Mouse (Mus musculus): Measurements from ENCODE around the gene Fam131b. TPM values are rescaled to one million over a fixed set of nuclear protein-coding genes. Genes with fewer than 3 reads are reported as not detected.

Gene Fam131b
- total and polyA plus RNA-seq, 3 experiments = 0.04 to 0.09 (median 0.05) TPM

DNA sequence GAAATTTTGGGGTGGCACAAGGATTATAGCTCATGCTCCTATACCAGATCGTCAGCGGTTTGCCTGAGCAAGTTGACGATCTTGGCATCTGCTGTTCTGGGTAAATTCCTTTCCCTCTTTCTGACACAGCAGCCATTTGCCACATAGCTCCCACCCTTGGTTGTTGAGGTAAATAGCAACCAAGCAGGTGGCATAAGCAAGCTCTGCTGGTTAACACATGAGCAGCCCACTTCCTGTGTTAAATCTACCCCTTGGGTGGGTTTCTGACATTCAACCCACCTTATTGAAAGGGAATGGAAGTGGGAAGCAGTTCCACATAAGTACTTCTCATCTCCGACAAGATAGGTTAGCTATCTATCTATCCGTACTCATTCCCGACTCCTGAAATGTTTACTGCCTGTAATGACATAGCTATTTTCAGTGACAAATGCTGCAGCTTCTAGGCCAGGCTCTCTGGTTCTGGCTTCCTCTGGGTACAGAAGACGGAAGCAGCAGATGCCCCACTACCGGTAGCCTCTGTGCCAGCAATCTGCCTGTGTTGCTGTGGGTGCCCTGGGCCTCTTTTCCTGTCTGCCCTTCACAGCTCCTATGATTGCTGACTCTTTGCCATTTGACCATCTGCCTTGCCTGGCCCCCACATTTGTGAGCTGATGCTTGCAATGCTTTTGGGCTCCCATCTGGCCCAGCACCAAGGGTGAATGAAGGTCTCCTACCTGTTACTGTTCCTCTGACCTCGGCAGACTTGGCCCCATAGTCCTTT lies 19.1 kb upstream of the Fam131b start:
- Histone ChIP-seq H3K9me3 (replicated peaks; ENCODE audit: low read length) (no peaks in the 10 kb centered on the region), H3K79me2 (replicated peaks; ENCODE audit: control insufficient read depth, extremely low read depth, insufficient read depth, poor library complexity, severe bottlenecking) (no peaks in the 10 kb centered on the region), H3K4me1 (ENCODE audit: control insufficient read depth in 1 of 2, insufficient read depth in 2 of 2) (peaks cover 3 to 15% of the 10 kb centered on the region in 2 experiments; a peak in 2 of 4 replicates), H3K27ac (ENCODE audit: insufficient read depth, low read depth) (no peak overlapping the region), H3K9ac (ENCODE audit: insufficient read depth, low read depth) (no peak overlapping the region), H3K27me3 (replicated peaks) (no peaks in the 10 kb centered on the region), H3K4me2 (ENCODE audit: insufficient read depth, low read depth, poor library complexity, severe bottlenecking) (no peak overlapping the region), H3K4me3 (replicated peaks in 1 of 3; ENCODE audit: low read depth in 2 of 3, low read length in 2 of 3, poor library complexity in 1 of 3) (no peak overlapping the region), H3K36me3 (replicated peaks in 1 of 2; ENCODE audit: control insufficient read depth in 1 of 2, insufficient read depth in 1 of 2, low read length in 1 of 2) (no peaks in the 10 kb centered on the region)
- no peak for TF ChIP-seq CTCF (conservative IDR thresholded peaks at IDR 0.05 in 1 of 2, IDR thresholded peaks at IDR 0.05 in 1 of 2; ENCODE audit: low read depth in 2 of 2, low read length in 2 of 2)
- TF ChIP-seq RCOR1 (conservative IDR thresholded peaks at IDR 0.05; ENCODE audit: low read depth, low read length) = no peak
- no peak for TF ChIP-seq ZMIZ1 (IDR thresholded peaks at IDR 0.05; ENCODE audit: low read depth, low read length)
- TF ChIP-seq ETS1 (conservative IDR thresholded peaks at IDR 0.05; ENCODE audit: low read depth, low read length) = no peak
- no peak for TF ChIP-seq MXI1 (IDR thresholded peaks at IDR 0.05; ENCODE audit: low read depth, low read length)
- TF ChIP-seq CHD1 (IDR thresholded peaks at IDR 0.05; ENCODE audit: low read depth, low read length) = no peak
- no peak for TF ChIP-seq TBP (conservative IDR thresholded peaks at IDR 0.05; ENCODE audit: low read depth, low read length)
- no peak for DNase-seq (ENCODE audit: extremely low read depth)
- dilution Hi-C loops (cut with MboI; ENCODE audit: extremely low pct_ligation_motif_present, extremely low pct_unique_long_range_greater_than_20kb, low sequenced_read_pairs) (no loop called here), in situ Hi-C loops (cut with MboI; ENCODE audit: low pct_ligation_motif_present, low pct_unique_long_range_greater_than_20kb, low sequenced_read_pairs) (loop anchor here (25.0 kb wide), 1 partner anchor 244 kb away; the partner anchor contains the start of gene Tcaf3)

DNA sequence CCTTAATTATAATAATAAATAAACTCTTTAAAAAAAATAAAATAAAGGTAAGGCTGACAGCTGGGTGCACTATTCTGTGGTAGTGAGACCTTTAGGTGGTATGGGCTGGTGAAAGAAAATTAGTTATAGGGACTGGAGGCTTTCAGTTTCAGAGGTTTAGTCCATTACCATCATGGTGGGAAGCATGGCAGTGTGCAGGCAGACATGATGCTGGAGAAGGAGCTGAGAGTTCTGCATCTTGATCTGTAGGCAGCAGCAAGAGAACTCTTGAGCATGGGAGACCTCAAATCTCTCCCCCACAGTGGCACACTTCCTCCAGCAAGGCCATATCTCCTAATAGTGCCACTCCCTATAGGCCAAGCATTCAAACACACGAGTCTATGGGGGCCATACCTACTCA lies 17.7 kb upstream of the Fam131b start:
- dilution Hi-C loops (cut with MboI; ENCODE audit: extremely low pct_ligation_motif_present, extremely low pct_unique_long_range_greater_than_20kb, low sequenced_read_pairs) = no loop called here

More for the DNA sequence above, 17.7 kb upstream of the Fam131b start:
- no peak overlapping the region for H3K27ac ChIP-seq (ENCODE audit: insufficient read depth, low read depth)
- no peak for DNase-seq (ENCODE audit: extremely low read depth)
- in situ Hi-C loops (cut with MboI; ENCODE audit: low pct_ligation_motif_present, low pct_unique_long_range_greater_than_20kb, low sequenced_read_pairs) = loop anchor here (25.0 kb wide), 1 partner anchor 245 kb away; the partner anchor contains the start of gene Tcaf3
- H3K9me3 ChIP-seq (replicated peaks; ENCODE audit: low read length) = no peaks in the 10 kb centered on the region
- H3K27me3 ChIP-seq (replicated peaks) = no peaks in the 10 kb centered on the region
- H3K79me2 ChIP-seq (replicated peaks; ENCODE audit: control insufficient read depth, extremely low read depth, insufficient read depth, poor library complexity, severe bottlenecking) = no peaks in the 10 kb centered on the region
- no peak overlapping the region for H3K9ac ChIP-seq (ENCODE audit: insufficient read depth, low read depth)
- peaks cover 3 to 13% of the 10 kb centered on the region in 2 experiments; a peak in 2 of 4 replicates for H3K4me1 ChIP-seq (ENCODE audit: control insufficient read depth in 1 of 2, insufficient read depth in 2 of 2)
- H3K36me3 ChIP-seq (replicated peaks in 1 of 2; ENCODE audit: control insufficient read depth in 1 of 2, insufficient read depth in 1 of 2, low read length in 1 of 2) = no peaks in the 10 kb centered on the region
- no peak overlapping the region for H3K4me2 ChIP-seq (ENCODE audit: insufficient read depth, low read depth, poor library complexity, severe bottlenecking)
- H3K4me3 ChIP-seq (replicated peaks in 1 of 3; ENCODE audit: low read depth in 2 of 3, low read length in 2 of 3, poor library complexity in 1 of 3) = no peak overlapping the region
- TF ChIP-seq ETS1 (conservative IDR thresholded peaks at IDR 0.05; ENCODE audit: low read depth, low read length) (no peak), ZC3H11A (IDR thresholded peaks at IDR 0.05; ENCODE audit: low read depth, low read length) (no peak), RCOR1 (conservative IDR thresholded peaks at IDR 0.05; ENCODE audit: low read depth, low read length) (no peak), CTCF (conservative IDR thresholded peaks at IDR 0.05 in 1 of 2, IDR thresholded peaks at IDR 0.05 in 1 of 2; ENCODE audit: low read depth in 2 of 2, low read length in 2 of 2) (no peak), SIN3A (IDR thresholded peaks at IDR 0.05; ENCODE audit: low read length) (no peak), RAD21 (IDR thresholded peaks at IDR 0.05; ENCODE audit: low read depth, low read length) (no peak), MYC (IDR thresholded peaks at IDR 0.05; ENCODE audit: low read depth, low read length) (no peak), USF1 (IDR thresholded peaks at IDR 0.05; ENCODE audit: low read depth, low read length) (no peak), UBTF (IDR thresholded peaks at IDR 0.05; ENCODE audit: low read depth, low read length) (no peak), TCF12 (IDR thresholded peaks at IDR 0.05; ENCODE audit: low read depth, low read length) (no peak), JUN (IDR thresholded peaks at IDR 0.05; ENCODE audit: insufficient read depth, low read depth, low read length) (no peak), NELFE (IDR thresholded peaks at IDR 0.05; ENCODE audit: low read depth, low read length) (no peak), ELF1 (IDR thresholded peaks at IDR 0.05; ENCODE audit: low read depth, low read length) (no peak), ZNF384 (IDR thresholded peaks at IDR 0.05; ENCODE audit: low read depth, low read length) (no peak), MAZ (IDR thresholded peaks at IDR 0.05; ENCODE audit: low read depth, low read length) (no peak)
